Mouse (Mus musculus): ENCODE results near the gene Ctnna2.
A peak's percentile ranks its signal among the peaks of the same experiment; 100 is the strongest.

The Ctnna2 gene

GRCm38 (mm10) chr6:77817116-77817515 lies 162.4 kb downstream of the Ctnna2 start:
- no peak for DNase-seq (ENCODE audit: low spot score in 2 of 2)

- DNase-seq (ENCODE audit: low spot score in 2 of 2): no peak
Measured at GRCm38 (mm10) chr6:77811041-77811440, 168.5 kb downstream of the Ctnna2 start.

- no peak for DNase-seq (ENCODE audit: low spot score in 2 of 2)
Measured at GRCm38 (mm10) chr6:77802604-77803003, 176.9 kb downstream of the Ctnna2 start.

- DNase-seq (ENCODE audit: low spot score in 2 of 2): no peak
Measured at GRCm38 (mm10) chr6:77783342-77783741, 196.2 kb downstream of the Ctnna2 start.

GRCm38 (mm10) chr6:77768357-77769103 lies 211.0 kb downstream of the Ctnna2 start:
- DNase-seq (ENCODE audit: low spot score in 2 of 2): no peak

GRCm38 (mm10) chr6:77758164-77758563 lies 221.3 kb downstream of the Ctnna2 start:
- no peak for DNase-seq (ENCODE audit: low spot score in 2 of 2)

GRCm38 (mm10) chr6:77745426-77745825 lies 234.1 kb downstream of the Ctnna2 start:
- DNase-seq (ENCODE audit: low spot score in 2 of 2): no peak

- DNase-seq (ENCODE audit: low spot score in 2 of 2): no peak
Measured at GRCm38 (mm10) chr6:77743651-77744050, 235.8 kb downstream of the Ctnna2 start.

- DNase-seq (ENCODE audit: low spot score in 2 of 2): no peak
Measured at GRCm38 (mm10) chr6:77742988-77743387, 236.5 kb downstream of the Ctnna2 start.

- no peak for DNase-seq (ENCODE audit: low spot score in 2 of 2)
Measured at GRCm38 (mm10) chr6:77738640-77739039, 240.9 kb downstream of the Ctnna2 start.

- no peak for DNase-seq (ENCODE audit: low spot score in 2 of 2)
Measured at GRCm38 (mm10) chr6:77724952-77725299, 254.6 kb downstream of the Ctnna2 start.

GRCm38 (mm10) chr6:77724042-77724951 lies 255.2 kb downstream of the Ctnna2 start:
- DNase-seq (ENCODE audit: low spot score in 2 of 2): no peak

- peak; percentile 21 to 24 for DNase-seq (ENCODE audit: low spot score in 2 of 2)
Measured at GRCm38 (mm10) chr6:77694093-77694492, 285.4 kb downstream of the Ctnna2 start.

- DNase-seq (ENCODE audit: low spot score in 2 of 2): no peak
Measured at GRCm38 (mm10) chr6:77687173-77687572, 292.3 kb downstream of the Ctnna2 start.

- DNase-seq (ENCODE audit: low spot score in 2 of 2): peak; percentile 79 to 84
Measured at GRCm38 (mm10) chr6:77650127-77650526, 329.4 kb downstream of the Ctnna2 start.

GRCm38 (mm10) chr6:77644591-77644990 lies 334.9 kb downstream of the Ctnna2 start:
- DNase-seq (ENCODE audit: low spot score in 2 of 2): no peak

GRCm38 (mm10) chr6:77638784-77639183 lies 340.7 kb downstream of the Ctnna2 start:
- no peak for DNase-seq (ENCODE audit: low spot score in 2 of 2)

GRCm38 (mm10) chr6:77633997-77634396 lies 345.5 kb downstream of the Ctnna2 start:
- peak; percentile 84 to 86 for DNase-seq (ENCODE audit: low spot score in 2 of 2)

GRCm38 (mm10) chr6:77628573-77629192 lies 350.8 kb downstream of the Ctnna2 start:
- peak in 1 of 2 experiments; percentile 57 for DNase-seq (ENCODE audit: low spot score in 2 of 2)

GRCm38 (mm10) chr6:77604642-77605392 lies 374.7 kb downstream of the Ctnna2 start:
- no peak for DNase-seq (ENCODE audit: low spot score in 2 of 2)

- DNase-seq (ENCODE audit: low spot score in 2 of 2): no peak
Measured at GRCm38 (mm10) chr6:77603914-77604313, 375.6 kb downstream of the Ctnna2 start.

GRCm38 (mm10) chr6:77599244-77599643 lies 380.3 kb downstream of the Ctnna2 start:
- DNase-seq (ENCODE audit: low spot score in 2 of 2): no peak

Data from right cerebral cortex, adult 2 months (tissue).